Mouse (Mus musculus) MEL (cell line): ENCODE results near the gene Ednrb. TPM values are rescaled to one million over a fixed set of nuclear protein-coding genes. Genes with fewer than 3 reads are reported as not detected.

Experiments used
- DNase-seq: peaks from one replicate; pipeline ENCODE4 v3.0.0; 2011; ENCODE audit warnings: low read depth, low spot score
- H3K27ac ChIP-seq: 2 replicates; pipeline ENCODE4 v1.5.1; 2012; ENCODE audit warnings: low read depth, mild to moderate bottlenecking, control low read depth, low read length, moderate library complexity; ENCODE audit not compliant: control insufficient read depth
- H3K27me3 ChIP-seq, 2 experiments: fragments of 150-350 bp in 1 of 2; sonication (generic) in 1 of 2; 2 replicates each; pipeline ENCODE4 v1.6.1; 2012; ENCODE audit warnings: low read length in 2 of 2, mild to moderate bottlenecking in 2 of 2, improper control_type of control experiment in 1 of 2, moderate library complexity in 1 of 2; ENCODE audit not compliant: insufficient read depth in 2 of 2, control insufficient read depth in 1 of 2
- H3K36me3 ChIP-seq, 2 experiments: 2 replicates each; pipeline ENCODE4 v1.6.1; 2012 to 2014; ENCODE audit warnings: low read length in 2 of 2, improper control_type of control experiment in 1 of 2, inconsistent platforms in 1 of 2, mild to moderate bottlenecking in 1 of 2; ENCODE audit not compliant: insufficient read depth in 2 of 2, control insufficient read depth in 1 of 2
- H3K4me1 ChIP-seq, 2 experiments: fragments of 150-350 bp in 1 of 2; sonication (generic) in 1 of 2; 2 replicates each; pipeline ENCODE4 v1.6.1; 2012; ENCODE audit warnings: low read length in 2 of 2, improper control_type of control experiment in 1 of 2, mild to moderate bottlenecking in 1 of 2; ENCODE audit not compliant: insufficient read depth in 2 of 2, control insufficient read depth in 1 of 2
- H3K4me3 ChIP-seq, 2 experiments: fragments of 150-350 bp in 1 of 2; sonication (generic) in 1 of 2; 2 replicates each; pipeline ENCODE4 v1.5.1; 2012; ENCODE audit warnings: low read depth in 2 of 2, low read length in 2 of 2, mild to moderate bottlenecking in 2 of 2, moderate library complexity in 2 of 2, control low read depth in 1 of 2, improper control_type of control experiment in 1 of 2; ENCODE audit not compliant: control insufficient read depth in 1 of 2, insufficient read depth in 1 of 2
- H3K79me2 ChIP-seq: 2 replicates; pipeline ENCODE4 v1.6.1; 2012; ENCODE audit warnings: mild to moderate bottlenecking, low read length, moderate library complexity; ENCODE audit not compliant: control insufficient read depth, poor library complexity, insufficient read depth
- H3K9ac ChIP-seq: 2 replicates; pipeline ENCODE4 v1.6.1; 2012; ENCODE audit warnings: low read depth, mild to moderate bottlenecking, control low read depth, low read length, moderate library complexity; ENCODE audit not compliant: control insufficient read depth, poor library complexity, severe bottlenecking
- H3K9me3 ChIP-seq: fragments of 150-350 bp; sonication (generic); replicated peaks from 2 replicates; pipeline ENCODE4 v1.6.1; 2012; ENCODE audit warnings: mild to moderate bottlenecking, low read length, improper control_type of control experiment, moderate library complexity; ENCODE audit not compliant: insufficient read depth
- BHLHE40 ChIP-seq: IDR thresholded peaks from 2 replicates; pipeline ENCODE4 v1.6.1; 2012; ENCODE audit warnings: low read depth, mild to moderate bottlenecking, inconsistent platforms, low read length, improper control_type of control experiment, borderline replicate concordance
- CHD2 ChIP-seq: IDR thresholded peaks from 2 replicates; pipeline ENCODE4 v1.6.1; 2011; ENCODE audit warnings: low read length, improper control_type of control experiment
- E2F4 ChIP-seq: IDR thresholded peaks from 2 replicates; pipeline ENCODE4 v1.6.1; 2011; ENCODE audit warnings: low read depth, low read length, improper control_type of control experiment, borderline replicate concordance
- ETS1 ChIP-seq: IDR thresholded peaks from 2 replicates; pipeline ENCODE4 v1.6.1; 2012; ENCODE audit warnings: low read depth, mild to moderate bottlenecking, inconsistent platforms, low read length, improper control_type of control experiment, moderate library complexity
- GABPA ChIP-seq: IDR thresholded peaks from 2 replicates; pipeline ENCODE4 v1.6.1; 2012; ENCODE audit warnings: low read depth, mild to moderate bottlenecking, inconsistent platforms, low read length, improper control_type of control experiment, moderate library complexity
- GATA1 ChIP-seq: IDR thresholded peaks from 2 replicates; pipeline ENCODE4 v1.6.1; 2011; ENCODE audit warnings: low read depth, low read length, improper control_type of control experiment
- HCFC1 ChIP-seq: IDR thresholded peaks from 2 replicates; pipeline ENCODE4 v1.6.1; 2012; ENCODE audit warnings: low read depth, mild to moderate bottlenecking, inconsistent platforms, low read length, improper control_type of control experiment, moderate library complexity
- KAT2A ChIP-seq: conservative IDR thresholded peaks from 2 replicates; pipeline ENCODE4 v1.6.1; 2012; ENCODE audit warnings: low read depth, low read length, improper control_type of control experiment, inconsistent platforms
- MAX ChIP-seq: IDR thresholded peaks from 2 replicates; pipeline ENCODE4 v1.6.1; 2011; ENCODE audit warnings: low read length, improper control_type of control experiment
- MXI1 ChIP-seq: IDR thresholded peaks from 2 replicates; pipeline ENCODE4 v1.6.1; 2011; ENCODE audit warnings: mild to moderate bottlenecking, low read depth, low read length, improper control_type of control experiment
- MYB ChIP-seq: IDR thresholded peaks from 2 replicates; pipeline ENCODE4 v1.6.1; 2011; ENCODE audit warnings: mild to moderate bottlenecking, low read depth, low read length, improper control_type of control experiment
- MYC ChIP-seq: IDR thresholded peaks from 2 replicates; pipeline ENCODE4 v1.6.1; 2011; ENCODE audit warnings: low read depth, mild to moderate bottlenecking, low read length, improper control_type of control experiment, moderate library complexity
- POLR2A ChIP-seq, 2 experiments: IDR thresholded peaks; 2 replicates each; pipeline ENCODE4 v1.6.1; 2011 to 2012; ENCODE audit warnings: low read length in 2 of 2, mild to moderate bottlenecking in 2 of 2, control low read depth in 1 of 2, improper control_type of control experiment in 1 of 2, low read depth in 1 of 2, moderate library complexity in 1 of 2; ENCODE audit not compliant: control insufficient read depth in 1 of 2, insufficient read depth in 1 of 2, poor library complexity in 1 of 2
- POLR2AphosphoS5 ChIP-seq: IDR thresholded peaks from 2 replicates; pipeline ENCODE4 v1.6.1; 2012; ENCODE audit warnings: low read depth, borderline replicate concordance, mild to moderate bottlenecking, inconsistent platforms, low read length, moderate library complexity, mixed read lengths
- RAD21 ChIP-seq: IDR thresholded peaks from 2 replicates; pipeline ENCODE4 v1.6.1; 2011; ENCODE audit warnings: mild to moderate bottlenecking, low read depth, low read length, improper control_type of control experiment
- SIN3A ChIP-seq: IDR thresholded peaks from 2 replicates; pipeline ENCODE4 v1.6.1; 2012; ENCODE audit warnings: low read length, improper control_type of control experiment, inconsistent platforms
- USF1 ChIP-seq: IDR thresholded peaks from 2 replicates; pipeline ENCODE4 v1.6.1; 2014; ENCODE audit warnings: low read depth, mild to moderate bottlenecking, inconsistent platforms, low read length, improper control_type of control experiment, moderate library complexity
- ZKSCAN1 ChIP-seq: IDR thresholded peaks from 2 replicates; pipeline ENCODE4 v1.6.1; 2012; ENCODE audit warnings: low read depth, mild to moderate bottlenecking, inconsistent platforms, low read length, improper control_type of control experiment, moderate library complexity
- ZMIZ1 ChIP-seq: IDR thresholded peaks from 2 replicates; pipeline ENCODE4 v1.6.1; 2012; ENCODE audit warnings: low read depth, mild to moderate bottlenecking, inconsistent platforms, low read length, improper control_type of control experiment, moderate library complexity
- ZNF384 ChIP-seq: IDR thresholded peaks from 2 replicates; pipeline ENCODE4 v1.6.1; 2012; ENCODE audit warnings: low read depth, mild to moderate bottlenecking, inconsistent platforms, low read length, improper control_type of control experiment
- polyA plus RNA-seq, 2 experiments: library from polyadenylated mRNA; stranded (reverse) in 1 of 2; unstranded in 1 of 2; fragments of >175 nt in 1 of 2; fragments of >200 nt in 1 of 2; gene quantifications; 2 replicates each; pipeline versions ENCODE4 v1.2.1 to v1.2.4; 2012; ENCODE audit warnings: low replicate concordance in 2 of 2, low read depth in 1 of 2; ENCODE audit not compliant: insufficient read length in 2 of 2, insufficient read depth in 1 of 2, missing spikeins in 1 of 2
- total RNA-seq: library from RNA; depleted of rRNA; stranded (reverse); fragments of 300-350 nt; gene quantifications from 2 replicates; pipeline ENCODE4 v1.2.3, GENCODE M21; 2012

Gene Ednrb
- total and polyA plus RNA-seq, 3 experiments: not detected

DNA sequence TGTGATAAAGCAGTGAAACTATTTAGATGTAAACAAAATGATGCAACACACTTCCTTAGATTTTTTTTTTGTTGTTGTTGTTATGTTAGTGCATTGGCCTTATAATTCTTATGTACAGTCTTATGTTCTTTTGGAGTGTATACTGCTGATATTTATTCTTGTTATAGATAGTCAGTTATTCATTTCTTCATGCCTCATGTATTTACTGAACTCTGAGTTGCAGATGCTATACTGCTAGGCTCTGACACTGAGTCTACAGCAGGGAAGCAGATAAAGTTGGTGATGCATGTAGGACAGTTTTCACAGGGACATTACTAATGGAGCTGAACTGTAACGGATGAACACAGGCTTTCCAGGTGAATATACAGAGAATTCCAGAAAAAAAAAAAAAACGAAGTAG, 32.9 kb upstream of the Ednrb start:
- no peaks in the 10 kb centered on the region; a peak in 1 of 4 replicates for H3K27me3 ChIP-seq
- DNase-seq: no peak
- no peak overlapping the region for H3K27ac ChIP-seq
- TF ChIP-seq GATA1 (no peak), ETS1 (no peak), HCFC1 (no peak), GABPA (no peak), MAX (no peak), SIN3A (no peak), MXI1 (no peak), BHLHE40 (no peak), POLR2AphosphoS5 (no peak), ZNF384 (no peak)
- no peaks in the 10 kb centered on the region for H3K4me1 ChIP-seq
- no peaks in the 10 kb centered on the region for H3K79me2 ChIP-seq
- H3K9ac ChIP-seq: no peak overlapping the region
- H3K4me3 ChIP-seq: no peak overlapping the region
- H3K9me3 ChIP-seq: no peaks in the 10 kb centered on the region
- no peaks in the 10 kb centered on the region for H3K36me3 ChIP-seq

DNA sequence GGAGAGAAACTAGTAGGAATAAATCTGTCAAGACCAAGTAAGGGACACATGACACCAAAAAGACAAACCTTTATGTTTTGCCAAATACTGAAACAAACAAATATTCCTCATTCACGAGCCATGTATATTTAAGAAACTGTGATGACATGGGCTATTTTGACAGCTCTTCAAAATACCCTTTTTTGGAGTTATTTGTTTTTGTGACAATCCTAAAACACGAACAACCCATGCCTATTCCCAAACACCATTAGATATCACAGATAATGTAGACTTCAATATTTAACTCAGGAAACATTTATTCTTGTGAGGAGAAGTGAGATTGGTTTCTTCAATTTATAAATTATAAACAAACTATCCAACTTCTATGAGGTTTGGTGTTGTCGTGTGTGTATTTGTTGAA, 32.4 kb upstream of the Ednrb start:
- Histone ChIP-seq H3K36me3 (no peaks in the 10 kb centered on the region), H3K79me2 (no peaks in the 10 kb centered on the region), H3K27ac (no peak overlapping the region), H3K4me1 (no peaks in the 10 kb centered on the region), H3K9ac (no peak overlapping the region), H3K27me3 (no peaks in the 10 kb centered on the region; a peak in 1 of 4 replicates), H3K4me3 (no peak overlapping the region), H3K9me3 (no peaks in the 10 kb centered on the region)
- TF ChIP-seq POLR2A (IDR thresholded peaks at IDR 0.05; ENCODE audit: control insufficient read depth in 1 of 2, insufficient read depth in 1 of 2, low read depth in 1 of 2, low read length in 2 of 2, poor library complexity in 1 of 2): no peak
- TF ChIP-seq E2F4: no peak
- TF ChIP-seq MAX: no peak
- no peak for TF ChIP-seq MXI1
- no peak for TF ChIP-seq ZKSCAN1
- no peak for TF ChIP-seq MYB
- TF ChIP-seq CHD2: no peak
- TF ChIP-seq KAT2A: no peak
- no peak for TF ChIP-seq POLR2AphosphoS5
- TF ChIP-seq ZMIZ1: no peak
- TF ChIP-seq USF1: no peak
- no peak for TF ChIP-seq MYC
- TF ChIP-seq RAD21: no peak
- DNase-seq: no peak
